Mouse (Mus musculus) neural tube, embryonic 11.5 days (tissue): ENCODE data around the gene Hipk4. TPM values are rescaled to one million over a fixed set of nuclear protein-coding genes. Genes with fewer than 3 reads are reported as not detected.

ENCODE experiments used
- ATAC-seq: fragments of 200-750 bp; cut with Nextera tagmentation; 2 replicates; pipeline ENCODE4 v1.8.0; 2017; ENCODE audit warnings: moderate number of reproducible peaks, mild to moderate bottlenecking, moderate TSS enrichment, moderate library complexity; ENCODE audit not compliant: insufficient read depth, low FRiP score, low TSS enrichment
- DNase-seq: peaks from one replicate; pipeline ENCODE4 v3.0.0-alpha.2; 2015; ENCODE audit warnings: low spot score
- H3K27ac ChIP-seq: fragments of 300-500 bp; sonication (generic); 2 replicates; pipeline ENCODE4 v1.5.1; 2014; ENCODE audit warnings: low read depth, mild to moderate bottlenecking, low read length
- H3K27me3 ChIP-seq: fragments of 300-500 bp; sonication (generic); 2 replicates; pipeline ENCODE4 v1.6.1; 2014; ENCODE audit warnings: mild to moderate bottlenecking, low read length, mixed read lengths; ENCODE audit not compliant: control insufficient read depth, insufficient read depth
- H3K36me3 ChIP-seq: fragments of 300-500 bp; sonication (generic); 2 replicates; pipeline ENCODE4 v1.6.1; 2014; ENCODE audit warnings: mild to moderate bottlenecking, low read length, moderate library complexity, mixed read lengths; ENCODE audit not compliant: control insufficient read depth, insufficient read depth
- H3K4me1 ChIP-seq: fragments of 300-500 bp; sonication (generic); 2 replicates; pipeline ENCODE4 v1.6.1; 2014; ENCODE audit warnings: low read length, mixed read lengths; ENCODE audit not compliant: control insufficient read depth, insufficient read depth
- H3K4me2 ChIP-seq: fragments of 300-500 bp; sonication (generic); 2 replicates; pipeline ENCODE4 v1.6.1; 2014; ENCODE audit warnings: low read depth, mild to moderate bottlenecking, moderate library complexity
- H3K4me3 ChIP-seq: fragments of 300-500 bp; sonication (generic); 2 replicates; pipeline ENCODE4 v1.5.1; 2014; ENCODE audit warnings: low read depth, low read length
- H3K9ac ChIP-seq: fragments of 300-500 bp; sonication (generic); 2 replicates; pipeline ENCODE4 v1.6.1; 2014; ENCODE audit warnings: mild to moderate bottlenecking, low read length
- H3K9me3 ChIP-seq: fragments of 300-500 bp; sonication (generic); 2 replicates; pipeline ENCODE4 v1.6.1; 2016; ENCODE audit warnings: low read length; ENCODE audit not compliant: control insufficient read depth
- WGBS: fragments of 180-500 bp; shearing (Covaris S2); extraction: QIAGEN DNeasy Blood & Tissue Kit; methylation state at CpG from one replicate; pipeline ENCODE4 v1.1.7; 2014; 5-methylcytosine and 5-hydroxymethylcytosine counted together
- polyA plus RNA-seq: library from polyadenylated mRNA; unstranded; fragments of >200 nt; fragmentation: Nextera tagmentation; extraction: Ambion mirVana; gene quantifications from 2 replicates; pipeline ENCODE4 v1.2.1, GENCODE M21; 2014

Gene Hipk4
- polyA plus RNA-seq, 1 experiment from 2014 or later = 0.50 TPM

GRCm38 (mm10) chr7:27552070-27552469 is 29.0 kb downstream of the Hipk4 start:
- peak overlapping the region; percentile 71 for H3K4me3 ChIP-seq
- H3K9ac ChIP-seq = no peak overlapping the region

GRCm38 (mm10) chr7:27552931-27553513 is 30.0 kb downstream of the Hipk4 start, which contains the start of the genes Pld3 and 2310022A10Rik:
TSS of gene Pld3 (minus strand) at chr7:27553218.
TSS of gene 2310022A10Rik (plus strand) at chr7:27553233.
- no peaks in the 10 kb centered on the region for H3K27me3 ChIP-seq
- DNase-seq (peak; percentile 92), ATAC-seq (peak; percentile 99)
- H3K4me1 ChIP-seq = no peaks in the 10 kb centered on the region; the same call in 1 of the 2 replicates
- peak within 1 kb of the TSS; percentile 72 for H3K4me2 ChIP-seq
- H3K27ac ChIP-seq = no peak within 1 kb of the TSS
- H3K9me3 ChIP-seq = no peaks in the 10 kb centered on the region
- H3K36me3 ChIP-seq = no peaks in the 10 kb centered on the region
- H3K9ac ChIP-seq = peak within 1 kb of the TSS; percentile 62
- WGBS = under 1% methylated on average over 39 of the region's 41 CpGs
- peak within 1 kb of the TSS; percentile 71 for H3K4me3 ChIP-seq

More at GRCm38 (mm10) chr7:27552070-27552469, 29.0 kb downstream of the Hipk4 start:
- Histone ChIP-seq H3K4me1 (no peaks in the 10 kb centered on the region; the same call in 1 of the 2 replicates), H3K4me2 (peak overlapping the region; percentile 72), H3K27me3 (no peaks in the 10 kb centered on the region), H3K9me3 (no peaks in the 10 kb centered on the region), H3K27ac (no peak overlapping the region), H3K36me3 (no peaks in the 10 kb centered on the region)
- 56% methylated on average over 5 of the region's 5 CpGs for whole genome bisulfite sequencing
- no peak for DNase-seq
- no peak for ATAC-seq

DNA sequence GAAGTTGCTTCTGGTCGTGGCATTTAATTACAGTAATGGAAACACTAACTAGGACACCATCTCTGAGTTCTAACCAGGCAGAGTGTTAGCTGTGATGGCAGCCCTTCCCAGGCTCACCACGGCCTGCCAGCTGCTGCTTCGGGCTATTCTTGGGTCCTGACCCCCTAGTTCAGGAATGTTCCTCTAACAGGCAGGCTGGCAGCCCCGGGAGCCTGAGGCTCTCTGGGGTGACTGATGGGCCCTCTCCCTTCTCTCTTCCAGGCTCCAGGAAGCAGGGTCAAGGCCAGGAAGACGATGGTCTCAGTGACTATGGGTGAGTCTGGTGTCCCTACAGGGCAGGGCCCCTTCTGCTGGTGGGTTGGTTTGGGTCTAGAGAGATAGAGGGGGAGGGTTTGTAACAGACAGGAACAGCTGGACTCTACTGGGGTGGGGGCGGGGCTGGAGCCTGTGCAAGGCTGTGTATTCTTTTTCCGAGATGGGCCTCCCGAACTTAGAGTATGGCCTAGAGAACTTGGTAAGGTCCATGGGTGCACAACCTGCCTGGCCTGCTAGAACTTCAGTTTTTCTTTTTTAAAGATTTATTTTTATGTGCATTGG is 37.3 kb downstream of the Hipk4 start:
- no peaks in the 10 kb centered on the region for H3K9me3 ChIP-seq
- H3K27me3 ChIP-seq = no peaks in the 10 kb centered on the region
- no peak overlapping the region for H3K4me2 ChIP-seq
- H3K9ac ChIP-seq = no peak overlapping the region
- H3K36me3 ChIP-seq = 0 out of 2 replicates have a peak, but pooled peaks cover 10% of the 10 kb centered on the region
- no peaks in the 10 kb centered on the region for H3K4me1 ChIP-seq
- H3K4me3 ChIP-seq = no peak overlapping the region
- WGBS = 80% methylated on average over 8 of the region's 8 CpGs
- ATAC-seq = no peak
- no peak for DNase-seq
- no peak overlapping the region for H3K27ac ChIP-seq

DNA sequence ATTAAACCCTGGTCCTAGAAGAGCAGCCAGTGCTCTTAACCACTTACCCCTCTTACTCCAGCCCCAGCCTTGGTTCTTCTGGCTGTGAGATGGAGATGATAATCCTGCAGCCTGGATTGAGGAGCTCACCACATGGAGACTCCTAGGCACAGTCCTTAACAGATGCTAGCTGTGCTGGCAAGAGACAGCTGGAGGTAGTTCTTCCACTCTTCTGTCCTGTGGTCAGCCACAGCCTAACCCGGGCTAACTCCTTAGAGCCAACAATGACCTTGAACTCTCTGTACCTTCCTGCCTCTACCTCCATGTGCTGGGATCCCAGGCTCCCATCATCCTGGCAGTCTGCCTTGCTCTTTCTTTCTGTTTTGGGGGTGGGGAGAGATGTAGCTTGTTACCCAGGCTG is 37.9 kb downstream of the Hipk4 start:
- H3K4me2 ChIP-seq = no peak overlapping the region
- no peaks in the 10 kb centered on the region for H3K9me3 ChIP-seq
- no peak overlapping the region for H3K4me3 ChIP-seq
- H3K9ac ChIP-seq = no peak overlapping the region
- H3K27me3 ChIP-seq = no peaks in the 10 kb centered on the region
- DNase-seq (no peak), ATAC-seq (no peak)
- 0 out of 2 replicates have a peak, but pooled peaks cover 10% of the 10 kb centered on the region for H3K36me3 ChIP-seq
- no peaks in the 10 kb centered on the region for H3K4me1 ChIP-seq
- 90% methylated on average over 1 of the region's 1 CpGs for WGBS
- H3K27ac ChIP-seq = no peak overlapping the region

DNA sequence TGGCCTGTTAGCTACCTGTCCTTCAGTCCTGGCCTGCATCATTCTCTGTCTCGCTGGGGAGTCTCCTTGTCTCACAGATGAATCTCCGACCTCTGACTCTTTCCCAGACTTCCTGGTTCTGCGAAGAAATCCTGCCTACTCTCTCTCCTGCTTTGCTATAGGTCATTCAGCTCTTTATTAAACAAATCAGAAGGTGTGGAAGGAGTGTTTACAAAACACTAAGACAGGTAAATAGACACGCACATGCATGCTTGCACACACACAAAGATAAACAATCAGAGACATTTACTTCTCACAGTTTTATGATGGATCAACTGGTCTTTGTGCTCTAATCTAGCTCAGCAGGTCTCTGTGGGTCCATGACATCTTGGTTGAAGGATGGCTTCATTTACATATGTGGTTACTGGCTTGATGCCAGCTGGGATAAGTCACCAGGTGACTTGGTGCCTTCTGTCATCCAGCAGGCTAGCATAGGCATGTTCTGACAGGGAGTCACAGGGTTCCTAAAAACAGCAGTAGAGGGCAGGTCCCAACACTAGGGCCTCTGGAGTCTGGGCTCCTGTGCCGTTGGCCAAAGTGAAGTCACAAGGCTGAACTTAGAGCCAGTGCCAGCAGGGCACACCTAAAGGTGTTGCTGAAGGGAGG is 46.6 kb downstream of the Hipk4 start:
- DNase-seq = no peak
- ATAC-seq = no peak

GRCm38 (mm10) chr7:27572133-27572532 is 49.1 kb downstream of the Hipk4 start:
- Histone ChIP-seq H3K36me3 (peaks cover 11% of the 10 kb centered on the region), H3K27ac (no peak overlapping the region), H3K4me2 (no peak overlapping the region), H3K27me3 (no peaks in the 10 kb centered on the region), H3K4me1 (no peaks in the 10 kb centered on the region), H3K9me3 (no peaks in the 10 kb centered on the region), H3K4me3 (no peak overlapping the region), H3K9ac (no peak overlapping the region)
- ATAC-seq (no peak), DNase-seq (no peak)
- WGBS = 88% methylated on average over 4 of the region's 4 CpGs

More for the DNA sequence above, 46.6 kb downstream of the Hipk4 start:
- 91% methylated on average over 5 of the region's 5 CpGs for WGBS
- no peak overlapping the region for H3K4me3 ChIP-seq
- H3K27me3 ChIP-seq = no peaks in the 10 kb centered on the region
- H3K9me3 ChIP-seq = no peaks in the 10 kb centered on the region
- no peak overlapping the region for H3K27ac ChIP-seq
- no peak overlapping the region for H3K4me2 ChIP-seq
- H3K4me1 ChIP-seq = no peaks in the 10 kb centered on the region
- H3K9ac ChIP-seq = no peak overlapping the region
- H3K36me3 ChIP-seq = peaks cover 15% of the 10 kb centered on the region

GRCm38 (mm10) chr7:27574124-27574880 is 51.2 kb downstream of the Hipk4 start:
- Histone ChIP-seq H3K4me3 (no peak overlapping the region), H3K9me3 (no peaks in the 10 kb centered on the region), H3K27me3 (no peaks in the 10 kb centered on the region), H3K27ac (no peak overlapping the region), H3K36me3 (peaks cover 11% of the 10 kb centered on the region), H3K4me1 (no peaks in the 10 kb centered on the region), H3K4me2 (no peak overlapping the region), H3K9ac (no peak overlapping the region)
- no peak for DNase-seq
- no peak for ATAC-seq
- WGBS = 93% methylated on average over 14 of the region's 14 CpGs

DNA sequence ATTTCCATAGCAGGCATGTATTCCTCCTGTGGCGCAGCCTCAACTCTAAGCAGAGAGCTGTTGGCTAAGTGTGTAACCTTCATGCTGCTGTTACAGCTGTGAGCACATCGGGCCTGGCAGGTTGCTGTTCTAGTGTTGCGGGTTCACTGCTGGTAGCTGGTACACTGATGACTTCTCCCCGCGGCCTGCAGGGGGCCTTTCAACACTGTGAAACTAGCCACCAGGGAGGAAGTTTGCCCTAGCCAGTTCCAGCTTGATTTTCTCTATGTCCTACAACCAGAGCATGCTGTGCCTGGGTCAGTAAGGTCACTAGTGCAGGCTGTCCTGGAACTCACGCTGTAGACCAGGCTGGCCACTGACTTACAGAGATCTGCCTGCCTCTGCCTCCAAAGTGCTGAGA is 53.8 kb downstream of the Hipk4 start:
- Histone ChIP-seq H3K9me3 (no peaks in the 10 kb centered on the region), H3K27me3 (no peaks in the 10 kb centered on the region), H3K4me1 (no peaks in the 10 kb centered on the region), H3K4me3 (no peak overlapping the region), H3K27ac (no peak overlapping the region), H3K4me2 (no peak overlapping the region), H3K36me3 (peaks cover 9% of the 10 kb centered on the region), H3K9ac (no peak overlapping the region)
- WGBS = 64% methylated on average over 6 of the region's 6 CpGs
- ATAC-seq (no peak), DNase-seq (peak; percentile 41)
